Mouse (Mus musculus) liver, embryonic 14.5 days (tissue): ENCODE data around the gene Ube2h.

Experiments
- CTCF ChIP-seq: IDR thresholded peaks from 2 replicates; pipeline ENCODE4 v1.5.1; 2016; ENCODE audit warnings: antibody characterized with exemption, low read depth, control low read depth
- EP300 ChIP-seq: IDR thresholded peaks from 2 replicates; pipeline ENCODE4 v1.6.1; 2016; ENCODE audit warnings: antibody characterized with exemption, low read depth

- no peak for TF ChIP-seq CTCF
- no peak for TF ChIP-seq EP300
These were observed 7.7 kb upstream of the Ube2h start for GRCm38 (mm10) chr6:30312006-30312405.
